7 mouse cellular contexts compared by ENCODE assay signal in genomic region chr8:90955761-90956136, GRCm38 (mm10).
DNase-seq lines count a peak whose midpoint lies in the region; ATAC-seq lines count a peak whose summit lies in the region.

No protein-coding gene starts in this region.

- peak overlapping the region; percentile 65 for H3K4me3 ChIP-seq in lung, embryonic 16.5 days (ENCODE audit: low read length)
- peak overlapping the region; percentile 50 for H3K4me3 ChIP-seq in forebrain, embryonic 11.5 days (ENCODE audit: low read depth, low read length)
- peak overlapping the region; percentile 58 for H3K4me3 ChIP-seq in limb, embryonic 13.5 days
- H3K4me3 ChIP-seq in stomach, embryonic 14.5 days (ENCODE audit: low read depth, low read length): peak overlapping the region; percentile 53

- peak overlapping the region; percentile 74 for H3K9ac ChIP-seq in lung, embryonic 16.5 days (ENCODE audit: low read length)
- H3K9ac ChIP-seq in forebrain, embryonic 11.5 days (ENCODE audit: low read length): peak overlapping the region; percentile 82; the same call in 1 of the 2 replicates
- peak overlapping the region; percentile 73 for H3K9ac ChIP-seq in limb, embryonic 13.5 days
- peak overlapping the region; percentile 62 for H3K9ac ChIP-seq in stomach, embryonic 14.5 days (replicated peaks; ENCODE audit: low read depth, low read length)

- peak overlapping the region; percentile 66 for H3K4me2 ChIP-seq in lung, embryonic 16.5 days (ENCODE audit: low read depth, low read length)
- peak overlapping the region; percentile 61 for H3K4me2 ChIP-seq in forebrain, embryonic 11.5 days (ENCODE audit: low read depth, low read length, severe bottlenecking)
- peak overlapping the region; percentile 72 for H3K4me2 ChIP-seq in limb, embryonic 13.5 days (replicated peaks)
- peak overlapping the region; percentile 65 for H3K4me2 ChIP-seq in stomach, embryonic 14.5 days (replicated peaks; ENCODE audit: low read depth, low read length)

- no peak for ATAC-seq in lung, embryonic 16.5 days (ENCODE audit: low read depth)
- no peak for ATAC-seq in forebrain, embryonic 11.5 days (replicated peaks; ENCODE audit: low FRiP score)
- no peak for ATAC-seq in limb, embryonic 13.5 days (ENCODE audit: low FRiP score, low read depth)
- ATAC-seq in stomach, embryonic 14.5 days (ENCODE audit: insufficient number of reproducible peaks, insufficient read depth, low FRiP score, low read depth): no peak

- DNase-seq in lung, adult 18-20 months: no peak
- no peak for DNase-seq in forebrain, embryonic 11.5 days (ENCODE audit: low spot score)
- no peak for DNase-seq in adrenal gland, postnatal 4 days (ENCODE audit: low spot score in 2 of 2)
- no peak for DNase-seq in cerebellum, postnatal 36 days

- H3K4me1 ChIP-seq in lung, embryonic 16.5 days (replicated peaks; ENCODE audit: control insufficient read depth, insufficient read depth, low read length): peaks cover 8% of the 10 kb centered on the region
- H3K4me1 ChIP-seq in forebrain, embryonic 11.5 days (replicated peaks; ENCODE audit: control insufficient read depth, insufficient read depth, low read length): no peaks in the 10 kb centered on the region
- peaks cover 33% of the 10 kb centered on the region for H3K4me1 ChIP-seq in limb, embryonic 13.5 days
- peaks cover 15% of the 10 kb centered on the region; the same call in 1 of the 2 replicates for H3K4me1 ChIP-seq in stomach, embryonic 14.5 days (ENCODE audit: control insufficient read depth, insufficient read depth, low read length)

- peak overlapping the region; percentile 97; the same call in 1 of the 2 replicates for H3K27ac ChIP-seq in lung, embryonic 16.5 days (ENCODE audit: low read length)
- peak overlapping the region; percentile 99 for H3K27ac ChIP-seq in forebrain, embryonic 11.5 days (ENCODE audit: low read depth, low read length)
- H3K27ac ChIP-seq in limb, embryonic 13.5 days: peak overlapping the region; percentile 96
- H3K27ac ChIP-seq in stomach, embryonic 14.5 days (ENCODE audit: low read length): peak overlapping the region; percentile 98

- H3K36me3 ChIP-seq in lung, embryonic 16.5 days (ENCODE audit: control insufficient read depth, insufficient read depth, low read length): no peaks in the 10 kb centered on the region; the same call in 1 of the 2 replicates
- no peaks in the 10 kb centered on the region for H3K36me3 ChIP-seq in forebrain, embryonic 11.5 days (ENCODE audit: control insufficient read depth, insufficient read depth, low read length)
- H3K36me3 ChIP-seq in limb, embryonic 13.5 days: peaks cover 15% of the 10 kb centered on the region
- no peaks in the 10 kb centered on the region for H3K36me3 ChIP-seq in stomach, embryonic 14.5 days (ENCODE audit: control insufficient read depth, insufficient read depth, low read length)

- H3K27me3 ChIP-seq in lung, embryonic 16.5 days (ENCODE audit: control insufficient read depth, insufficient read depth, low read depth, low read length): no peaks in the 10 kb centered on the region
- no peaks in the 10 kb centered on the region for H3K27me3 ChIP-seq in forebrain, embryonic 11.5 days (ENCODE audit: control insufficient read depth, insufficient read depth, low read length)
- no peaks in the 10 kb centered on the region for H3K27me3 ChIP-seq in limb, embryonic 13.5 days
- no peaks in the 10 kb centered on the region for H3K27me3 ChIP-seq in stomach, embryonic 14.5 days (ENCODE audit: control insufficient read depth, insufficient read depth, low read length)

- no peaks in the 10 kb centered on the region for H3K9me3 ChIP-seq in lung, embryonic 16.5 days (ENCODE audit: control insufficient read depth, low read length)
- H3K9me3 ChIP-seq in forebrain, embryonic 11.5 days (ENCODE audit: control insufficient read depth, low read length): no peaks in the 10 kb centered on the region
- no peaks in the 10 kb centered on the region for H3K9me3 ChIP-seq in limb, embryonic 13.5 days
- no peaks in the 10 kb centered on the region for H3K9me3 ChIP-seq in stomach, embryonic 14.5 days (ENCODE audit: control insufficient read depth, low read depth, low read length)
